Comparison of ENCODE assay signal across 20 mouse cellular contexts in the genomic region with DNA sequence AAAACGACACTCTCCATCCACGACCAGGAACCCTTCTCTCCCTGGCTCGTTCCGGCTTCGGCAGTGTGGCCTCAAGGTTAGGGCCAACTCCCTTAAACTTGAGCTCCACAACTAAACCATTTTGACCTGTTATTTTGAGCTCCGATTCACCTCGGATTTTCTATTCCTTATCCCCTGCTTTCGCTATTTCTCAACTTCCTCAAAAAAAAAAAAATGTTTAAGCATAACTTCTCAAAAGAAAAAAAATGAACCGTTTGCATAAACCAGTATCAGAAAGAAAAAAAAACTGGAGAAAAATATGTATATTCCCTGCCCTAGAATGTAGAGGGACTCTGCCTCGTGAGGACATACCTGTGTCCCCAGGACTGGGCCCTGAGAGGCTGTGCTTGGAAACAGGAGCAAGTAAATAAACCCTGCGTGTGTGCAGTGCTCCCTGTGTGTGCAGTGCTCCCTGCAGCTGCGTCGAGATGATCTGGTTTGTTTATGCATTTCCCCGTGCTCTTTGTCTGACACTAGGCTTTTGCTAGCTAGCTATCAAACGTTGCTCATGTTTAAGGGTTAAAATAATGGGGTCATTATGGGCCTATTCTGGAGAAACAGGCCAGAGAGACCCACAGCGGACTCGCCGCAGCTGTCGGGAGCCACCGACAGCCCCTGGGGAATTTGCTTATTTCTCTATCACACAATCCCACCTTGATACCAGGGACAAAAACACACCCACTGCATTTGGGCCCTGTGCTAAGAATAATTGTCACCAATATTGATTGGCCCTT. TPM values are rescaled to one million over a fixed set of nuclear protein-coding genes. Genes with fewer than 3 reads are reported as not detected.
DNase-seq lines count a peak whose midpoint lies in the region; ATAC-seq and TF ChIP-seq lines count a peak whose summit lies in the region.
"Had no signal": no experiment of that assay in that cellular context is flagged by ENCODE, and none has a peak within 500 bp of the region (broad histone marks: within the 10 kb centered on the region; RNA-seq: fewer than 3 reads in every experiment).

No protein-coding gene starts in this region.

- 0 out of 2 replicates have a peak overlapping the region, but pooled peaks have one; percentile 13 for H3K27ac ChIP-seq in forebrain, embryonic 12.5 days
- no peak overlapping the region for H3K27ac ChIP-seq in forebrain, postnatal 0 days (ENCODE audit: low read depth, low read length)
- H3K27ac ChIP-seq in hindbrain, embryonic 16.5 days (ENCODE audit: low read depth, low read length): no peak overlapping the region
- H3K27ac ChIP-seq in small intestine, adult 2 months (ENCODE audit: insufficient read depth, low read depth, low read length): 0 out of 2 replicates have a peak overlapping the region, but pooled peaks have one; percentile 18
- H3K27ac ChIP-seq: kidney, embryonic 15.5 days; limb, embryonic 13.5 days; neural tube, embryonic 12.5 days had no signal

- ATAC-seq in forebrain, embryonic 12.5 days (ENCODE audit: low FRiP score): 0 out of 2 replicates have a peak, but pooled peaks have one; percentile 3
- no peak for ATAC-seq in forebrain, postnatal 0 days
- ATAC-seq in hindbrain, embryonic 16.5 days: no peak

- 59% methylated on average over 20 of the region's 20 CpGs for WGBS in forebrain, embryonic 12.5 days
- WGBS in forebrain, postnatal 0 days: 60% methylated on average over 20 of the region's 20 CpGs
- 52% methylated on average over 20 of the region's 20 CpGs for WGBS in hindbrain, embryonic 16.5 days
- WGBS in small intestine, adult 2 months: 54% methylated on average over 20 of the region's 20 CpGs

- H3K4me2 ChIP-seq in forebrain, embryonic 12.5 days: no peak overlapping the region
- no peak overlapping the region for H3K4me2 ChIP-seq in forebrain, postnatal 0 days (ENCODE audit: low read depth)
- H3K4me2 ChIP-seq in hindbrain, embryonic 16.5 days (ENCODE audit: low read length): peak overlapping the region; percentile 29
- H3K4me2 ChIP-seq: kidney, embryonic 15.5 days; limb, embryonic 13.5 days; neural tube, embryonic 12.5 days had no signal

- H3K4me1 ChIP-seq in forebrain, embryonic 12.5 days: peaks cover 22% of the 10 kb centered on the region
- no peaks in the 10 kb centered on the region for H3K4me1 ChIP-seq in forebrain, postnatal 0 days (ENCODE audit: insufficient read depth)
- no peaks in the 10 kb centered on the region for H3K4me1 ChIP-seq in hindbrain, embryonic 16.5 days (ENCODE audit: control insufficient read depth, insufficient read depth, low read depth, low read length)
- no peaks in the 10 kb centered on the region for H3K4me1 ChIP-seq in small intestine, adult 2 months (ENCODE audit: control insufficient read depth, insufficient read depth, insufficient read length, low read length)
- H3K4me1 ChIP-seq: kidney, embryonic 15.5 days; limb, embryonic 13.5 days; neural tube, embryonic 12.5 days had no signal

- intact Hi-C loops in left cerebral cortex, postnatal 25 days (cut with DNase I): no loop called here

- no peak overlapping the region for H3K4me3 ChIP-seq in forebrain, embryonic 12.5 days (replicated peaks)
- no peak overlapping the region for H3K4me3 ChIP-seq in forebrain, postnatal 0 days (ENCODE audit: low read depth, low read length)
- H3K4me3 ChIP-seq in hindbrain, embryonic 16.5 days (ENCODE audit: low read length): no peak overlapping the region
- no peak overlapping the region for H3K4me3 ChIP-seq in small intestine, adult 2 months (ENCODE audit: low read depth, low read length)
- H3K4me3 ChIP-seq: kidney, embryonic 15.5 days; limb, embryonic 13.5 days; neural tube, embryonic 12.5 days had no signal

- TF ChIP-seq CTCF in forebrain, postnatal 0 days (IDR thresholded peaks at IDR 0.05; ENCODE audit: low read depth): no peak
- TF ChIP-seq CTCF in small intestine, adult 2 months (IDR thresholded peaks at IDR 0.05; ENCODE audit: extremely low read depth, insufficient read length, insufficient replicate concordance, low read depth, low read length): no peak

- no peaks in the 10 kb centered on the region for H3K9me3 ChIP-seq in forebrain, embryonic 12.5 days
- H3K9me3 ChIP-seq in forebrain, postnatal 0 days (ENCODE audit: low read length): no peaks in the 10 kb centered on the region
- no peaks in the 10 kb centered on the region for H3K9me3 ChIP-seq in hindbrain, embryonic 16.5 days (ENCODE audit: control insufficient read depth, low read length)
- H3K9me3 ChIP-seq: kidney, embryonic 15.5 days; limb, embryonic 13.5 days; neural tube, embryonic 12.5 days had no signal

- no peak for DNase-seq in forebrain, postnatal 0 days
- peak; percentile 37 for DNase-seq in retina, embryonic 14.5 days (ENCODE audit: low spot score)
- DNase-seq in retina, postnatal 1 day: no peak
- DNase-seq in left cerebral cortex, postnatal 25 days (ENCODE audit: low spot score in 2 of 2): no peak
- DNase-seq in heart, adult 11 months: no peak
- DNase-seq: adrenal gland, postnatal 14 days; lung, adult 18-20 months; right cerebral cortex, adult 18-20 months; thymus, adult 18-20 months had no signal

- no peaks in the 10 kb centered on the region for H3K36me3 ChIP-seq in forebrain, embryonic 12.5 days (replicated peaks)
- H3K36me3 ChIP-seq in forebrain, postnatal 0 days (ENCODE audit: insufficient read depth): no peaks in the 10 kb centered on the region
- no peaks in the 10 kb centered on the region for H3K36me3 ChIP-seq in hindbrain, embryonic 16.5 days (ENCODE audit: control insufficient read depth, insufficient read depth, low read length)
- no peaks in the 10 kb centered on the region for H3K36me3 ChIP-seq in small intestine, adult 2 months (ENCODE audit: control insufficient read depth, insufficient read depth, low read length)
- H3K36me3 ChIP-seq: kidney, embryonic 15.5 days; limb, embryonic 13.5 days; neural tube, embryonic 12.5 days had no signal

- TF ChIP-seq POLR2A in small intestine, adult 2 months (IDR thresholded peaks at IDR 0.05; ENCODE audit: low read depth, low read length): no peak

- no peak overlapping the region for H3K9ac ChIP-seq in forebrain, embryonic 12.5 days
- H3K9ac ChIP-seq in forebrain, postnatal 0 days: no peak overlapping the region
- peak overlapping the region; percentile 9; the same call in 1 of the 2 replicates for H3K9ac ChIP-seq in hindbrain, embryonic 16.5 days (ENCODE audit: low read depth, low read length)
- H3K9ac ChIP-seq: kidney, embryonic 15.5 days; limb, embryonic 13.5 days; neural tube, embryonic 12.5 days had no signal

- H3K27me3 ChIP-seq in forebrain, embryonic 12.5 days: peaks cover 54% of the 10 kb centered on the region
- peaks cover 4% of the 10 kb centered on the region for H3K27me3 ChIP-seq in forebrain, postnatal 0 days (ENCODE audit: insufficient read depth, low read length)
- H3K27me3 ChIP-seq in hindbrain, embryonic 16.5 days (replicated peaks; ENCODE audit: control insufficient read depth, insufficient read depth, low read length): peaks cover 14% of the 10 kb centered on the region
- peaks cover 7% of the 10 kb centered on the region for H3K27me3 ChIP-seq in small intestine, adult 2 months (ENCODE audit: control insufficient read depth, insufficient read depth, low read length)

RNA-seq across cellular contexts. Expression of gene Ifnar2, which starts 24.9 kb away (rescaled TPM):
- 29.2 and 29.9 TPM in 2 replicates for polyA plus RNA-seq in forebrain, embryonic 12.5 days (2016; fragmentation: Nextera tagmentation; extraction: Ambion mirVana)
- 24.5 and 25.5 TPM in 2 replicates for total RNA-seq in forebrain, postnatal 0 days (2014; rRNA removed)
- 53.1 and 58.1 TPM in 2 replicates for polyA plus RNA-seq in forebrain, postnatal 0 days (2015; fragmentation: Nextera tagmentation; extraction: Ambion mirVana)
- polyA plus RNA-seq in hindbrain, embryonic 16.5 days (2015; fragmentation: Nextera tagmentation; extraction: Ambion mirVana): 40.6 and 41.7 TPM in 2 replicates
- 12.6 and 25.3 TPM in 2 replicates for polyA plus RNA-seq in small intestine, adult 2 months (2012; rRNA removed)
- 10 to 100 TPM; 20.5 to 20.6 TPM for total RNA-seq in left cerebral cortex, postnatal 25 days (2021)

RNA-seq across cellular contexts. Expression of gene Gm21970, which starts 43.8 kb away (rescaled TPM):
- not detected in 2 replicates for polyA plus RNA-seq in forebrain, embryonic 12.5 days (2016; fragmentation: Nextera tagmentation; extraction: Ambion mirVana)
- 6.1 TPM in 1 of 2 replicates, not detected in the other for total RNA-seq in forebrain, postnatal 0 days (2014; rRNA removed)
- not detected in 2 replicates for polyA plus RNA-seq in forebrain, postnatal 0 days (2015; fragmentation: Nextera tagmentation; extraction: Ambion mirVana)
- not detected in 2 replicates for polyA plus RNA-seq in hindbrain, embryonic 16.5 days (2015; fragmentation: Nextera tagmentation; extraction: Ambion mirVana)
- polyA plus RNA-seq in small intestine, adult 2 months (2012; rRNA removed): not detected in 2 replicates
- total RNA-seq in left cerebral cortex, postnatal 25 days (2021): not detected
- total RNA-seq: gastrocnemius, postnatal 4 days; layer of hippocampus, postnatal 14 days; megakaryocyte progenitor cell, adult 5-6 weeks had no signal
- polyA plus RNA-seq: frontal cortex, adult 2 months; heart, embryonic 16.5 days; kidney, embryonic 15.5 days; limb, embryonic 13.5 days; neural tube, embryonic 12.5 days had no signal

RNA-seq across cellular contexts. Expression of gene Il10rb, which starts 58.3 kb away (rescaled TPM):
- 5.8 and 6.3 TPM in 2 replicates for polyA plus RNA-seq in forebrain, embryonic 12.5 days (2016; fragmentation: Nextera tagmentation; extraction: Ambion mirVana)
- 5.0 and 7.9 TPM in 2 replicates for total RNA-seq in forebrain, postnatal 0 days (2014; rRNA removed)
- 9.2 and 11.1 TPM in 2 replicates for polyA plus RNA-seq in forebrain, postnatal 0 days (2015; fragmentation: Nextera tagmentation; extraction: Ambion mirVana)
- polyA plus RNA-seq in hindbrain, embryonic 16.5 days (2015; fragmentation: Nextera tagmentation; extraction: Ambion mirVana): 14.8 and 16.7 TPM in 2 replicates
- 16.8 and 51.2 TPM in 2 replicates for polyA plus RNA-seq in small intestine, adult 2 months (2012; rRNA removed)
- total RNA-seq in left cerebral cortex, postnatal 25 days (2021): 1 to 10 TPM; 9.1 to 9.7 TPM

Comparison
In these comparisons a context has a peak if more than half of its experiments do, and no peak if none do; other contexts are left out.
1. H3K27ac ChIP-seq: peak in forebrain, embryonic 12.5 days (single experiment) and small intestine, adult 2 months (single experiment); none in forebrain, postnatal 0 days (single experiment) and hindbrain, embryonic 16.5 days (single experiment).